Mouse (Mus musculus): Measurements from ENCODE around the gene Spata32.
A peak's percentile ranks its signal among the peaks of the same experiment; 100 is the strongest.

Gene Spata32

GRCm38 (mm10) chr11:103217790-103218516, at the start of gene Spata32:
Gene Spata32 (minus strand): TSS chr11:103218432.
- no peak for DNase-seq (ENCODE audit: low spot score)

DNA sequence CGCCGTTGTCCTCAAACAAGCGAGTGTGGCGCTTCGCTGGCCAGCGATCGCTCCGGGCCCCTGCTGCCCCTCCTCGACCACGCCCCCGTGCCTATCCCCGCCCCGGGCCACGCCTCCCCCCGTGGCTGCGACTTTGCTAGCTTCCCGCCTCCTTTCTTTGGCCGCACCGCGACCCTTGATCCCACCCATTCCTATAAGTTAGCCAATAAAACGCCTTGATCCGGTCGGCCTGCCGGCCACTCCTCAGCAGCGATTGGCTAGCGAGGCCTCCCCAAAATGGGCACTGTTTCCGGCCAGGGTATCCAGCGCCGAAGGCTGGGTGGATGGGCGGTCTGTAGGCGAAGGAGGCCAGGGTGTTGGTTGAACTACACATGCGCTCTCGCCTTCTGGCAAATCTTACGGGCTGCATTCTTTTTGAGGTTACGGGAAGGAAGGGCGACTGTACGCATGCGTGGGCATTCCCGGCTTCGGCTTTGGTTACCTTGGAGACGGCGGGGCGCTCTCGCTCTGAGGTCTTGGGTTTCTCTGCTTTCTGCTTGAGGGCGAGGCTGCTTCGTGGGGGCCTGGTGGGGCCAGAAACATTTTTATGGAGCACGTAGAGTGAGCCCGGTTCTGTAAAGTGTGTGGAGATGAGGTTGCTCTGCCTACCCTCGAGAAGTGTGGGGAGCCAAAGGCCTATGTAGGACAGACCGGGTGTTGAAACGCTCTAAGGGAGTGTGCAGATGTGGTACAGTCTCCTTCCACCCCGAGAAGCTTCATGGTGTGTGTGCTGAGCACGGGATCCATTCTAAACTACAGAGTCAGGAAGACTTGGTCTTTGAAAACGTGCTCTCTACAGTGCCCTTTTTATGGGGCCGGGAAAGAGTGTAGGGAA, 49.4 kb upstream of the Spata32 start, which contains the start of gene Map3k14:
Gene Map3k14, minus strand, starts transcription at position 127 of the 874 bp plus-strand sequence.
- peak; percentile 99 for DNase-seq (ENCODE audit: low spot score)

- no peak for DNase-seq (ENCODE audit: low spot score)
These were observed 48.6 kb upstream of the Spata32 start for GRCm38 (mm10) chr11:103266729-103267345.

DNA sequence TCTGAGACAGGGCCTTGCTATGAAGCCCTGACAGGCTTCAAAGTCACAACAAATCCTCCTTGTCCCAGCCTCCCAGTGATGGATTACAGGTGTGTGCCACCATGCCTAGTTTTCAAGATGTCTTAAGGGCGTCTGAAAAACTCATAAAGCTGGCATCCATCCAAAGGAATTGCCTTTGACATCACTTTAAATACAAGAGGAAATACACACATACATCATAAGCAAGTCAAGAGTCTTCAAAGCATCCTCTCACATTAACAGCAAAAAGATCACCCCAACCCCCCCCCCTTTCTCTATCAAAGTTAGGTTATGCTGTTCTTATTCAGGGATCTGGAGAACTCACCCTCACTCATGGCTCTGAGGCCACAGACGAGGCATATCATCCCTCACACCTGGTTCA, 47.6 kb upstream of the Spata32 start:
- no peak for DNase-seq (ENCODE audit: low spot score)

DNA sequence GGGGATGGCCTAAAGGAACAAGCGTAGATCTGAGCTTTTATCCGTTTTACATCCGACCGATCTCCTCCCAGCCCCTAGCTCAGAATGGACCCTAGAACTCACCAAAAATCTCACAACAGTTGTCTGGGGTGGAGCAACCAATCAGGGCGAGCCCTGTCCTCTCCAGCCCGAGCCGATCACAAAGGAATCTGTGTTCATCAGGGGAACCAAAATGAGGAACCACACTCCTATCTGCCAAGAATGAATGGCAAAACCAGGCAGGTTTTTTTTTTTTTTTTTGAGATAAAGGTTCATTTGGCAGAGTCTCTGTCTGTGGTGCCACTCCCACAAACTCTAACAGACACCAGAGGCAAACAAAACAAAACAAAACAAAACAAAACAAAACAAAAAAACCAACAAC, 47.0 kb upstream of the Spata32 start:
- no peak for DNase-seq (ENCODE audit: low spot score)

- DNase-seq (ENCODE audit: low spot score): no peak
These were observed 46.3 kb upstream of the Spata32 start for GRCm38 (mm10) chr11:103264427-103265005.

DNA sequence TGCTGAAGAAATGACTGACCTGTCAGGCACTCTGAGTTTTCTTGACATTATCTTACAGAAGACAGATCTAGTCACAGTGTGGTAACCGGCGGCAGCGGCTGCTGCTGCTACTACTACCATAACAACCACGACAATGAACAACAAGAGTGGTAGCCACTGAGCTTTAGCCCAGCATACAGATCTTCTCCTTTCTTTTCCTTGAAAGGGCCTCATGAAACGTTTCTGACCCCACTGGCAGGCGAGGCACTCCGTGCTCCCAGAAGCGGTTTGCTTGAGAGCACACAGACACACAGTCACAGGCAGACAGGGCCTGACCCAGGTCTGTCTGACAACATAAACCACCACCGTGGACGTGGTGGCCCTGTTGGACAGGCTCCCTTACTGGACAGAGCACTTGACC, 45.3 kb upstream of the Spata32 start:
- no peak for DNase-seq (ENCODE audit: low spot score)

- DNase-seq (ENCODE audit: low spot score): no peak
These were observed 44.4 kb upstream of the Spata32 start for GRCm38 (mm10) chr11:103262412-103263267.

- DNase-seq (ENCODE audit: low spot score): no peak
These were observed 43.6 kb upstream of the Spata32 start for GRCm38 (mm10) chr11:103261671-103262411.

- no peak for DNase-seq (ENCODE audit: low spot score)
These were observed 42.4 kb upstream of the Spata32 start for GRCm38 (mm10) chr11:103260515-103261192.

- DNase-seq (ENCODE audit: low spot score): no peak
These were observed 41.8 kb upstream of the Spata32 start for GRCm38 (mm10) chr11:103260034-103260433.

- DNase-seq (ENCODE audit: low spot score): no peak
These were observed 39.8 kb upstream of the Spata32 start for GRCm38 (mm10) chr11:103257938-103258481.

DNA sequence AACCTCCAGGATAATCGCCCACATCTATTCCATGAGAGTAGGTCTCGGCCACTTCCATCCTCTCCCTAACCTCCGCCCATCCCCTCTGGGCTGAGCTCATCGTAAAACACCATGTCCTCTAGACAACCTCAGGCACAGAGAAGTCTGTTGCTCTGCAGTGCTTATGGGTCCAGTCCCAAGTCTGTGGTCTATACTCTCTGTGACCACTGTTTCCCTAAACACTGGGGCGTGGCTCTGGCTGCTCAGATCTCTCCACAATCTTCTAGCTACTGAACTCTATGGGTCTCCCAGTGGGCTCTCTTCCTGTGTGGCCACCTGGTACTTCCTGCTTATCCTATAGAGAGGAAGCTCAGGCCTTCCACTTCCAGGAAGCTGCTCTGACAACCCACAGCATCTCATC, 35.4 kb upstream of the Spata32 start:
- no peak for DNase-seq (ENCODE audit: low spot score)

- no peak for DNase-seq (ENCODE audit: low spot score)
These were observed 34.1 kb upstream of the Spata32 start for GRCm38 (mm10) chr11:103252380-103252779.

- DNase-seq (ENCODE audit: low spot score): no peak
These were observed 32.1 kb upstream of the Spata32 start for GRCm38 (mm10) chr11:103250324-103250723.

DNA sequence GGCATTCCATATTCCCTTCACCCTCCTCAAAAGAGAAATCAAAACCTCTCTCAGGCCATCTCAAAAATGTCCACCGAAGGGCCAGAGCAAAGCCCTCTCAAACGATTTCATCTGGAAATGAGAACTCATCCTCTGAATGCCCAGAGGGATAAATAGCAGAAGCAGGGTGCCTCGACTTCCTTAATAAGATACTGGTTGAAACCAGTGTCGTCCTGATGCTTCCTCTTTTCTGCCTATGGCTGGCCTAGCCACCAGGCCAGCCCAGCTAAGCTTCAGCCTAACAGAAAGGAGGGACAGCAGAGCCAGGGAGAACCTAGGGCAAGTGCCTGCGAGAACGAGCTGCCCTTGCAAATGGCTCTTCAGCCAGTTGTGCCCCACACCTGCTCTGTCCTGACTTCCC, 31.3 kb upstream of the Spata32 start:
- no peak for DNase-seq (ENCODE audit: low spot score)

- DNase-seq (ENCODE audit: low spot score): no peak
These were observed 30.6 kb upstream of the Spata32 start for GRCm38 (mm10) chr11:103248837-103249236.

- DNase-seq (ENCODE audit: low spot score): peak; percentile 47
These were observed 29.4 kb upstream of the Spata32 start for GRCm38 (mm10) chr11:103247504-103248177.

GRCm38 (mm10) chr11:103246731-103247290, 28.6 kb upstream of the Spata32 start:
- no peak for DNase-seq (ENCODE audit: low spot score)
